Mouse (Mus musculus) embryonic stem cell, embryonic (primary cell): ENCODE measurements around the gene Htr2a.

Experiments used
- CTCF ChIA-PET, 4 experiments: fragments of 300-600 bp in 2 of 4; fragments of 350-600 bp in 2 of 4; sonication (Branson Sonifier 250); formaldehyde crosslinking; loops; one replicate each; lab custom pipeline; 2022; ENCODE audit warnings: inconsistent platforms in 2 of 4; lab: Charles Lee
- POLR2A ChIA-PET, 4 experiments: fragments of 300-600 bp in 2 of 4; fragments of 350-600 bp in 2 of 4; sonication (Branson Sonifier 250); formaldehyde crosslinking; loops; one replicate each; lab custom pipeline; 2022; ENCODE audit warnings: antibody characterized with exemption in 4 of 4, inconsistent platforms in 1 of 4; lab: Charles Lee

The Htr2a gene

DNA sequence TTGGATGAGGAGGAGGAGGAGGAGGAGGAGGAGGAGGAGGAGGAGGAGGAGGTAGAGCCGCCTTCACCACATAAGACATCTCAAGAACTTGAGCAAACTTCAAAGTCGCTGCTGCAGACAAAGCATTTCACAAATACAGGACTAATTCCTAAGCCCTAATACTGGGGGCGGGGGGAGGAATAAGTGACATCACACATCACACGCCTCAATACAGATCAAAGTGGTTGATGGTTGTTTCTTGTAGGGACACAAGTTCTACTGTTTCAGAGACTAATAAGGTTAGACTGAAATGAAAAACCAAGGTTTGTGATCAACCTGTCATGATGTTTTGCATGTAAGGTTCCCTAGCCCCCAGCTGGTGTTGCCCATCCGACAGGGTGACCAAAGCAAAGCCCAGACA, 39.2 kb downstream of the Htr2a start:
- CTCF ChIA-PET, result no interaction called here

DNA sequence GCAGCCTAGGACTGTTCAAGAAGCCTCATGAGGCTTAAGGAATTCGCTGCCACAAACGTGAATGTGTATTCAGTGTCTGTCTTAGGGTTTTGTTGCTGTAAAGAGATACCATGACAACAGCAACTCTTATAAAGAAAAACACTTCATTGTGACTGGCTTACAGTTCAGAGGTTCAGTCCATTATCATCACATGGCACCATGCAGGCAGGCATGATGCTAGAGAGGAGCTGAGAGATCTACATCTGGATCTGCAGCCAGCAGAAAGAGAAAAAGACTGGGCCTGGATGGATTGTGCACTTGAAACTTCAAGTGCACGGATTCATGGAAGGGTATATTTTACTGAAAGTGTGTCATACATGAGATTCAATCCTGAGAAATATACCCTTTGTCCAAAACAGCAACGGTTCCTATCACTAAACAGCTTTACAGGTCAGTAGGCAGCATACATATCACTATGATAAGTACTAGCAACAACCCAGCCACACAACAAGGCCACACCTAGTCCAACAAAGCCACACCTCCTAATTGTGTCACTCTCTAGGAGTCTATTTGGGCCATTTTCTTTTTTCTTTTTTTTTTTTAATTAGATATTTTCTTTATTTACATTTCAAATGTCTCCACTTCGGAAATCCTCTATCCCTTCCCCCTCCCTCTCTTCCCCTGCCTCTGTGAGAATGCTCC, 43.8 kb downstream of the Htr2a start:
- POLR2A ChIA-PET, result no interaction called here
- CTCF ChIA-PET, result no interaction called here

More for the DNA sequence above, 39.2 kb downstream of the Htr2a start:
- POLR2A ChIA-PET, result no interaction called here

DNA sequence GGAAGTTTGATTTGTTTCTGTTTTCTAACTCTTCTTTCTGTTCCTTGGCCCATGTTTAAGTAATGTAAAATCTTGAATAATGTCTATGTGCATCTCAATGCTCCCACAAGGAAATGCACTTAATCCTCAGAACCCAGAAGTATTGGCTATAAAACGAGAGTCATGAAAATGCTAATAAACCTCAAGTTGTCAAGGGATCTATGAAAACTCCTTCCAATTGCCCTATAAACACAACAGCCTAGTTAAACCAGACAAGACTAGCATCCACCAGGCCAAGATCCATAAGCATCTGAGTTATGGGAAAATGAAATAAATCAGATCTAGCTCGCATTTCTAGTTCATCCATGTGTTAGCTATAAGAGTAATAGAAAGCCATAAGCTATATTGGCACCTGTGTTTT, 51.3 kb downstream of the Htr2a start:
- CTCF ChIA-PET, result no interaction called here

DNA sequence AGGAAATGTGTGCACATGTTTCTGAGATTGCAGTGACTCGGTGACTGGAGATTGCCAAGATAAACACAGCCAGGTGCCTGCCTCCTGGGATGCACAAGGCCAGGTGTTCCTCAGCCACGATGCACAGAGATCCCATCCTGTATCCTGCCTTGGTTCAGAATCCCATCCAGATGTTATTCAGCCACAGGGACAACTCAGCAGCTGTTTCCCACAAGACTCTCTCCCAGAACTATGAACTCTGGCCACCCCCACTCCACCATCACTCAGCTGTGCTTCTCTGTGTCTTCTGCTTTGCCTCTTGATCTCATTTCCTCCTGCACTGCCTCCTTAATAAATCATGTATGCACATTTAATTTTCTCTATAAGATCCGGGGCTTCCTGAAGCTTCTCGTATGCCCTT, 56.1 kb downstream of the Htr2a start:
- CTCF ChIA-PET, result interaction anchor here in 1 of 4 experiments (0.6 kb wide), 1 partner anchor 22 kb away, joined by 9 read pairs; no protein-coding TSS in a partner anchor
- POLR2A ChIA-PET, result interaction anchor here in 1 of 4 experiments (1.0 kb wide), 1 partner anchor 203 kb away, joined by 3 read pairs; no protein-coding TSS in a partner anchor

More for the DNA sequence above, 51.3 kb downstream of the Htr2a start:
- POLR2A ChIA-PET, result no interaction called here

DNA sequence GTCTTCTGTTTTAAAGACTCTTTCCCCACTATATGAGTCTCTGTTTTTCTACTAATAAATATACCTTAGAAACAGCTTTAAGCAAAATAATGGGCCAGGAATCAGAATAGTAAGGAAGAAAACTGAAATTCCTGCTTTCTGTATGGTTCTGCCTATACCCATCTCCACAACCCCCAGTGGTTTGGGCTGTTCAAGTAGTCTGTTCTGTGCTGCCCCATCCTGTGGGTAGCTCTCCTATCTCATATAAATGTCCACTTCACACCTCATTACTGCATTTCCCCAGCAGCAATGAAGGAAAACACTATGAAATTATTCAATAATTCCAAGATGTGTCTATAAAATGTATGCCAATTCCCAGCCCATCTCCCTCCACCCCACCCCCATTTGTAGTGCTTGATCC, 56.8 kb downstream of the Htr2a start:
- CTCF ChIA-PET, result no interaction called here
- POLR2A ChIA-PET, result interaction anchor here in 1 of 4 experiments (1.0 kb wide), 1 partner anchor 203 kb away, joined by 3 read pairs; no protein-coding TSS in a partner anchor

DNA sequence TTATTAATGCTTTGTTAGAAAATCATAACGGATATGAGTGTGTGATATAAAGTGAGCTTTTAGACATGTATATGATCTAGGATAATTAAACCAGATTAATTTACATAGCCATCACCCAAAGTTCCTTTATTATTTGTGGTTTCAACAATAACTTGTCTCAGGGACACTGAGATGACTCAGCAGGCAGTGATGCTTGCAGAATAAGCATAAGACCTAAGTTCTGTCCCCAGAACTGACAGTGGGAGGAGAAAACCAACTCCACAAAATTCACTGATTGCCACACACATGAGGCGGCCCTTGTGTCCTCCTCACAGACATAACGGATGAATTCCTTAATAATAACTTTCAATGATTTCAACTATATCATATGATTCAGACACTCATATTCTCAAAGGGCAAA, 58.6 kb downstream of the Htr2a start:
- ChIA-PET CTCF (no interaction called here), POLR2A (interaction anchor here in 1 of 4 experiments (0.7 kb wide), 1 partner anchor 234 kb away, joined by 3 read pairs; no protein-coding TSS in a partner anchor)

DNA sequence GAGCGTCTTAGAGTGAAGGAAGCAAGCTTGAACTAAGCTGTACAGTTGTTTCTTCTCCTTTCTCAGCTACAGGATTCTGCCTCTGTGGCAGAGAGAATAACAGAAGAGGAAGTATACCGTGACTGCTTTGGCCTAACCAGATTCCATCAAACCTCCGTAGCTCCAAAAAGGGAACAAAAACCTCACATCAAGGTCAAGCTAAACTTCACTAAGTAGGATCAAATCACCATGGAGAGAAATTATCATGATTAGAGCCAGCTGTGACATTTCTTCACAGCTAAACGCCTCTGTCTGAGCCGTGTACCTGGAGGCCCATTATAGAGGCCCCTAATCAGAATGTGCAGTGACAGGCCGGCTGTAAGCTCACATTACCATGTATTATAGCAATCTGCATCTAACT, 63.3 kb downstream of the Htr2a start:
- ChIA-PET POLR2A (no interaction called here), CTCF (no interaction called here)

DNA sequence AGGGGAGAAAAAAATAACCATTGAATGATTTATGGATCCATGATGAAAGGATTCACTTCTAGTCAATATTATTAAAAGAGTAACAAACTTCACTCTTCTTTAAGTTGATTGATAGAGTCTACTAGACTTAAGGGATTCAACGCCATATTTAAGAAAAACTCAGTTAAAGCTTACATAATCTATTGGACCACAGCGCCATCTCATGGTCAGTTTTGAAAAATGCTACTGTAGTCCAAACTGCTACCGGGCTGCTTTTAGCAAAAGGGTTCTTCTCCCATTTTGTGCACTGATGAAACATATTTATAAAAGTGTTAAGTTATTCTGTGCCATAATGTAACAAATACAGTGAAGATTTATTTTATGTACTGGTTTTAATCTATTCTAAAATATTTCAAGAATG, 68.4 kb downstream of the Htr2a start:
- POLR2A ChIA-PET, result no interaction called here
- CTCF ChIA-PET, result interaction anchor here in 3 of 4 experiments (0.6 to 1.1 kb wide), 4 partner anchors 307 to 1234 kb away, joined by 3 to 6 read pairs (median 3); partner anchors contain the start of gene Rubcnl (in 1 of the 3)

DNA sequence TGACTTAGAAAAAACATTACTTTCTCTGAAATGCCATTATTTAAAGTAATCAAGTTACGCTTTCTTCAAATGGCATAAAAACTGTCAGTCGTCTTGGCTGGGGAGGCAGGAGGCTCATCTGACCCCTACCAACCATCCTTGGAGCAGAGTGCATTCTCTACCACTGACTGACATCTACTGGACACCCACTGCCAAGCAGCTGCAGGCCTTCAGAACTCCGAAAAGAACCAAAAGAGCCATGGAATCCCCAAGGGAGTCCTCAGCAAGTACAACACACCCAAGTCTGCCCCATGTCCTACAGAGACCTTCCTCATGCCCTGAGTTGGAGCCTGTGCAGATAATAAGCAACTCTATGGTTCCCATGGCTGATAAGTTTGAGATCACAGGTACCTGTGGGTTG, 82.9 kb downstream of the Htr2a start:
- CTCF ChIA-PET, result no interaction called here
- POLR2A ChIA-PET, result no interaction called here

DNA sequence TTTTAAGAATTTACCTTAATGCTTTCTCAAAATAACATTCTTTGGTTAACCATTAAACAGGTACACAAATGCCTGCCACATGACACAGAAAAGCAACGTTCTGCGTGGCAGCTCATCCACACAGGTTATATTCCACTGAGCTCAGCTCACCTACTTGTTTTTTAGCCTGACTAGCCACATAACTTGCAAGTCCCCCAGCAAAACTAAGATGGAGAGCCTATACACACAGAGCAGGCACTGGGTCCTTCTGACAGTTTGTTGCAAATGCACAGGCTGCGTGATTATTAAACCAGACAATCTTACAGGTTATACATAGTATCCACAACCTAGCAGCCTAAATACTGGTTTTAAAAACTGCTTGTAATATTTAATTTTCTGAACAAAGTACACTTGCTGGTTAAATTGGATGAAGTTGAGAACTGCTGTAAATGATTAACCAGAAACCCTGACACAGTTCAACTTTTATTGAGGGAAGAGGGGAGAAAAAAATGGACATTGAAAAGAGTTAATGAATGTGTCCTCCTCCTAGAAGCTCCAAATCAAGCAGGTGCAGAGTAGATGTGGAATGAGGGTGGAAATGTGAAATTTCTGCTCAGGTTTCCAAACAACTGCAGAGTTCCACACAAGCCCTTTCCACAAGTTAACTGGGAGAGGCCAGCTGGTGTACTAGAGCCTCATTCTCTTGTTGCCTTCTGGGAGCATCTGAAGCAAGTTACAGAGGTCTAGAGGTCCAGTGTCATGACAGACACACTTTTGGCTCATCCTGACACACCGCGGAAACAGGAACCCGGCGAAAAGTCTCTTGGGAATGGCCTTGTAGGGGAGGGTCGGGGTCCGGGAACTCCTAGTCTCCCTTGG, 90.8 kb downstream of the Htr2a start:
- POLR2A ChIA-PET, result interaction anchor here in 3 of 4 experiments (0.6 to 1.8 kb wide), 22 partner anchors 9 to 1915 kb away, joined by 3 to 12 read pairs (median 4); partner anchors contain the start of genes Lrch1 (in 1 of the 3) and Rubcnl (in 1 of the 3)
- CTCF ChIA-PET, result interaction anchor here (0.5 to 1.4 kb wide), 9 partner anchors 32 to 1428 kb away, joined by 3 to 13 read pairs (median 5); partner anchors contain the start of genes Rubcnl (in 1 of the 4) and Sucla2 (in 1 of the 4)

DNA sequence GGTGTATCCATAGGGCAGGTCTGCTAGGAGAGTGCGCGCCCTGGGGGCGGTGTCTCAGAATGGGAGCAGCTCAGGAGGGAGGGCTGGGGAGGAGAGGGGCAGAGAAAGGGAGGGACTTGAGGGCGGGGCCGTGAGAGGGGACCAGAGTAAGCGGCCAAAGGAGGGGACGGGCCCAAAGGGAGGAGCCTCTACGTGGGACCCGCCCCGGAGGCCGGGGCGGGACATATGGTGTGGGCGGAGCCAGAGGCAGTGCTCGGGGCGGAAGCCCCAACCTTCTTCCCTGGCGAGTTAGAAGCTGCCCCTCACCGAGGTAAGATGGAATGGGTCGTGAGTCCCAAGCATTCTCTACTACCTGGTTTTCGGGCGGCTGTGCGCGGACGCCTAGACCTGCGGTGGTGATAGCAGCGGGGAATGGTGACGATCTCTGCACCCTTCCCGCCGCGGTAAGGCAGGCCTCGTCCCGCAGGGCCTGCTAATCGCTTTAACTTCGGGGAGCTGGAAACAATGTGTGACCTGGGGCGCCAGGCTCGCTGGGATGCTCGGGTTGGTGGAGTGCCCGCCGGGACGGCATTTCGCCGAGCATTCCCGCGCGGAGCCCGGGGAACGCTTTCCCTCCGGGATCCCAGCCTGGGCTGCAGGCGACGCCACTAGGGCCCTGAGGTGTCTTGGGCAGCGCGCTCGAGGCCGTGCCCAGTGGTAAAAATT, 91.6 kb downstream of the Htr2a start, which contains the start of gene Esd:
Gene Esd (plus strand): TSS at position 219 of the 705 bp plus-strand sequence.
- ChIA-PET CTCF (interaction anchor here (0.6 to 1.4 kb wide), 8 partner anchors 32 to 1429 kb away, joined by 3 to 7 read pairs (median 4); partner anchors contain the start of genes Rubcnl (in 1 of the 4) and Sucla2 (in 1 of the 4)), POLR2A (interaction anchor here in 3 of 4 experiments (0.6 to 1.8 kb wide), 27 partner anchors 8 to 1916 kb away, joined by 3 to 12 read pairs (median 4); partner anchors contain the start of genes Lrch1 (in 1 of the 3), Rubcnl (in 1 of the 3) and Zc3h13 (in 1 of the 3))

DNA sequence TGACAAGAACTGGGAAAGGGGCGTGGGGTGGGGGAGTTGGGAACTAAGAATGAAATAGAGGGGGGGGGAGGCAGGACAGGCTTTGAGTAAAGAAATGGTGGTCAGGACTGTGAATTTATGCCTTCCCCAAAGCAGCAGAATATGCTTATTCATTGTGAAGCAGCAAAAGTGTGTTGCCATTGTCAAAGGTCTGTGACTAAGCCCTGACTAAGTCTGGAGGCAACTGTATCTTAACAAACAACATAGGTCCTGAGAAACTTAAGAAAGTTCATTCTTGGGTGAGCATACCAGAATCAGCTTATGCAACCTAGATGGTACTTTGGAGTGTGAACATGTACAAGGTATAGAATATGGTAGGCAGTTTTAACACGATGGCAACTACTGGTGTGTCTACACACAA, 92.8 kb downstream of the Htr2a start:
- CTCF ChIA-PET, result no interaction called here
- POLR2A ChIA-PET, result interaction anchor here in 1 of 4 experiments (0.8 to 2.4 kb wide), 5 partner anchors 10 to 282 kb away, joined by 4 to 12 read pairs (median 5); partner anchors contain the start of gene Rubcnl

DNA sequence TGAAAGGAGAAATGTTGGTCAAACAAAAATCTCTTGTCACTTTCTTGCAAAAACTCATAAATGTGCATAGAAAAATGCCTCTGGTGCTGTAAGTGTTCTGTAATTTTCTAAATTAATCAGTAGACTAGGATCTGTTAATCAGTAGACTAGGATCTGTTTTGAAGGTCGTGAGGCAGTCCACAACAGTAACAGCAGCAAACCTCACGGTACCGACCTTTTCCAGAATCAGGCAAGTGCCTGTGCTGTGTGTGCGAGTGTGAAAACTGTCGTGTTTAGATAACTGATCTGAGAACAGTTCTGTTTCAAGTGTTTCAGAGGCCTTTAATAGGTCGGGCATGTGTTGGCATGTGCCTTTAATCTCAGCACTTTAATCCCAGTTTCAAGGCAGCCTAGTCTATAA, 94.8 kb downstream of the Htr2a start:
- ChIA-PET CTCF (no interaction called here), POLR2A (interaction anchor here in 1 of 4 experiments (0.6 to 2.4 kb wide), 5 partner anchors 8 to 1770 kb away, joined by 3 to 12 read pairs (median 8); partner anchors contain the start of gene Rubcnl)

DNA sequence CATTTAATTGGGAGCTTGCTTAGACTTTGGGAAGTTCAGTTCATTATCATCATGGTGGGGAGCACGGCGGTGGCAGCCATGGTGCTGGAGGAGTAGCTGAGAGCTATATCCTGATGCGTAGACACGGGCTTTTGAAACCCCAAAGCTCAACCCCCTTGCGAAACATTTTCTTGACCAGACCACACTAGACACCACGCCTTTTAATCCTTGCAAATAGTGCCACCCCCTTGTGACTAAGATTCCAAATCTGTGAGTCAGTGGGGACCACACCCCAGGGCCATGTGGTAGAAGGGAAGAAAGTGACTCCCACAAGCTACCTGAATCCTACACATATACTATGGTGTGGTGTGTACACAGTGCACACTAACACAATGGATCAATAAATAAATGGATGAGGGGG, 96.2 kb downstream of the Htr2a start:
- ChIA-PET CTCF (interaction anchor here in 1 of 4 experiments (1.0 kb wide), 1 partner anchor 13 kb away, joined by 4 read pairs; no protein-coding TSS in a partner anchor), POLR2A (interaction anchor here in 2 of 4 experiments (0.6 to 1.9 kb wide), 4 partner anchors 15 to 210 kb away, joined by 3 to 8 read pairs (median 4); partner anchors contain the start of gene Lrch1 (in 1 of the 2))
